Mouse (Mus musculus): ENCODE data around the gene Gapvd1.
"Not testable (repeated sequence)": the region's sequence is repeated elsewhere in the genome, so short reads cannot be mapped to it uniquely, and the experiment has no call there.

The Gapvd1 gene

GRCm38 (mm10) chr2:34772252-34773235, 17.5 kb upstream of the Gapvd1 start:
- in situ Hi-C loops (cut with MboI; ENCODE audit: unreplicated experiment in 2 of 2) = loop anchor here in 1 of 2 experiments (5.0 kb wide), 1 partner anchor 190 kb away; the partner anchor contains the start of gene Traf1

GRCm38 (mm10) chr2:34771368-34772226, 16.6 kb upstream of the Gapvd1 start, which contains the start of gene Hspa5:
Gene Hspa5, plus strand, starts transcription at chr2:34771970.
- in situ Hi-C loops (cut with MboI; ENCODE audit: unreplicated experiment in 2 of 2) = loop anchor here in 1 of 2 experiments (5.0 kb wide), 1 partner anchor 191 kb away; the partner anchor contains the start of gene Traf1

- in situ Hi-C loops (cut with MboI; ENCODE audit: unreplicated experiment in 2 of 2) = loop anchor here in 1 of 2 experiments (5.0 kb wide), 1 partner anchor 191 kb away; the partner anchor contains the start of gene Traf1
Measured at GRCm38 (mm10) chr2:34770951-34771350, 15.9 kb upstream of the Gapvd1 start.

- in situ Hi-C loops (cut with MboI; ENCODE audit: unreplicated experiment in 2 of 2) = loop anchor here in 1 of 2 experiments (5.0 kb wide), 1 partner anchor 192 kb away; the partner anchor contains the start of gene Traf1
Measured at GRCm38 (mm10) chr2:34770049-34770448, 15.0 kb upstream of the Gapvd1 start.

GRCm38 (mm10) chr2:34764801-34765200, 9.8 kb upstream of the Gapvd1 start:
- in situ Hi-C loops (cut with MboI; ENCODE audit: unreplicated experiment in 2 of 2) = no loop called here

- in situ Hi-C loops (cut with MboI; ENCODE audit: unreplicated experiment in 2 of 2) = no loop called here
Measured at GRCm38 (mm10) chr2:34762872-34763271, 7.8 kb upstream of the Gapvd1 start.

- in situ Hi-C loops (cut with MboI; ENCODE audit: unreplicated experiment in 2 of 2) = no loop called here
Measured at GRCm38 (mm10) chr2:34762174-34762573, 7.1 kb upstream of the Gapvd1 start.

- in situ Hi-C loops (cut with MboI; ENCODE audit: unreplicated experiment in 2 of 2) = not testable (repeated sequence)
Measured at GRCm38 (mm10) chr2:34761272-34761671, 6.2 kb upstream of the Gapvd1 start.

- in situ Hi-C loops (cut with MboI; ENCODE audit: unreplicated experiment in 2 of 2) = no loop called here
Measured at GRCm38 (mm10) chr2:34757341-34757740, 2.3 kb upstream of the Gapvd1 start.

- in situ Hi-C loops (cut with MboI; ENCODE audit: unreplicated experiment in 2 of 2) = no loop called here
Measured at GRCm38 (mm10) chr2:34753811-34754550, 1.1 kb downstream of the Gapvd1 start.

- in situ Hi-C loops (cut with MboI; ENCODE audit: unreplicated experiment in 2 of 2) = no loop called here
Measured at GRCm38 (mm10) chr2:34750245-34750644, 4.8 kb downstream of the Gapvd1 start.

GRCm38 (mm10) chr2:34748479-34748878, 6.6 kb downstream of the Gapvd1 start:
- in situ Hi-C loops (cut with MboI; ENCODE audit: unreplicated experiment in 2 of 2) = no loop called here

GRCm38 (mm10) chr2:34745673-34746072, 9.4 kb downstream of the Gapvd1 start:
- in situ Hi-C loops (cut with MboI; ENCODE audit: unreplicated experiment in 2 of 2) = no loop called here

GRCm38 (mm10) chr2:34744476-34744875, 10.6 kb downstream of the Gapvd1 start:
- in situ Hi-C loops (cut with MboI; ENCODE audit: unreplicated experiment in 2 of 2) = no loop called here

GRCm38 (mm10) chr2:34742675-34743074, 12.4 kb downstream of the Gapvd1 start:
- in situ Hi-C loops (cut with MboI; ENCODE audit: unreplicated experiment in 2 of 2) = no loop called here

GRCm38 (mm10) chr2:34741390-34742159, 13.5 kb downstream of the Gapvd1 start:
- in situ Hi-C loops (cut with MboI; ENCODE audit: unreplicated experiment in 2 of 2) = no loop called here

- in situ Hi-C loops (cut with MboI; ENCODE audit: unreplicated experiment in 2 of 2) = no loop called here
Measured at GRCm38 (mm10) chr2:34739684-34740391, 15.2 kb downstream of the Gapvd1 start.

- in situ Hi-C loops (cut with MboI; ENCODE audit: unreplicated experiment in 2 of 2) = no loop called here
Measured at GRCm38 (mm10) chr2:34737911-34738310, 17.1 kb downstream of the Gapvd1 start.

- in situ Hi-C loops (cut with MboI; ENCODE audit: unreplicated experiment in 2 of 2) = no loop called here
Measured at GRCm38 (mm10) chr2:34736626-34737025, 18.4 kb downstream of the Gapvd1 start.

Data from v-Abl transformed pro-B cells (cell line).